Mouse (Mus musculus): ENCODE data around the gene Lmo7. TPM values are rescaled to one million over a fixed set of nuclear protein-coding genes. Genes with fewer than 3 reads are reported as not detected.

Lmo7 gene
- polyA plus RNA-seq (2012; rRNA removed), result 142 and 193 TPM in 2 replicates

DNA sequence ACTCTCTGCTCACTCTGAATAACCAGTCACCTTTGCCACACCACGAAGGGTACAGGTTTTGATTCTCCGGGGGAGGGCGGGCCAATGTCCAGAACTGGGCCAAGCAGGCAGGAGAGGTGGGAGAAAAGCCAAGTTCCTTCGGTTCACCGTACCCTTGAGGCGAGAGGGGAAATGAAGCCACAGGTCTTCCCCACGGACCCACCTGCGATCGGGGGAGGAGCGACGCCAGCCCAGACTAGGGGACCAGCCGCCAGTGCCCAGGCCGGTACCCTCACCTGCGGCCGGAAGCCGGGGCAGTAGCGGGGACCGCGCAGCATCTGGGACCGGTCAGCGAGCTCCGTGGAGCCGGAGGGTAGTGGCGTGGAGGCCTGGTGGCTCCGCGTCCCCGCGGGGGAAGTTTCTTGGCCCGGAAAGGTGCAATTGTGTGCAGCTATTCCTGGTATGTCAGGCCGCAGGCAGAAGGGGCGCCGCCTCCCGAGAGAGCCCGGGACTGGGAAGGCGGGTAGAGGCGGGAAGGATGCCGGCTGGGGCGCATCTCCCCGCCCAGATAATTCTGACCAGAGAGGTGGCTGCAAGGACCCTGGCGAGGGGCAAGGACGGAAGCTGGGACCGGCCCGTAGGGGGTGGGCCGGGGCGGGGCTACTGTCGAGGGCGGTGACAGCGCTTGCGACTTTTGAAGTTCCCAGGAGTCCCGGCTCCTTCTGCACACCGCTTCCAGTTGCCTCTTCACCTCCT is at the start of gene Lmo7, which contains the start of gene Gm9922:
Lmo7 (plus strand) TSS at position 721 of the 735 bp plus-strand sequence.
Gm9922 (minus strand) TSS at position 578 of the 735 bp plus-strand sequence.
- under 1% methylated on average over 51 of the region's 51 CpGs for WGBS
- peak within 1 kb of the TSS; percentile 61 for H3K4me3 ChIP-seq (replicated peaks; ENCODE audit: extremely low read depth, low read depth, low read length)
- no peak for TF ChIP-seq POLR2A (IDR thresholded peaks at IDR 0.05; ENCODE audit: borderline replicate concordance, extremely low read depth, low read depth, low read length)
- TF ChIP-seq CTCF (IDR thresholded peaks at IDR 0.05; ENCODE audit: insufficient read depth, low read length), result no peak
- H3K4me1 ChIP-seq (ENCODE audit: control insufficient read depth, insufficient read depth, low read length), result 0 out of 2 replicates have a peak, but pooled peaks cover 2% of the 10 kb centered on the region
- DNase-seq, result peak; percentile 64

DNA sequence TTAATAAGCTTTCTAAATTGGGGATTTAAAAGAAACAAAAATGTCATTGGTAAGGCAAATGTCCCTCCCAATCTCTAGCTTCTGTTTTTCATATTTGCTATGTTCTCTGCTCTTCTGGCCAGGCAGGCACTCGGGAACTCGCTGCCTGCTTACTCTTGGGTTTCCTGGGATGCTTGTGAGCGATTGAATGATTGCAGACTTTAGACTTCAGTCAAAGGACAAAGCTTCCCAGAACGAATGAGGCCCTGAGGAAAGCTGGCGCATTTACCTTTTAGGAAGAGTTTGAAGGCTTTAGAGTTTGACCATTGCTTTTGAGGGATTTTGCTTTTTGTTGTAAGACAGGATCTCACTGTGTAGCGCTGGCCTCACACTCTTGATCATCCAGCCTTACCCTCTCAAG is 42.1 kb upstream of the Lmo7 start:
- Histone ChIP-seq H3K4me1 (ENCODE audit: control insufficient read depth, insufficient read depth, low read length) (no peaks in the 10 kb centered on the region), H3K4me3 (replicated peaks; ENCODE audit: extremely low read depth, low read depth, low read length) (no peak overlapping the region)
- WGBS, result 93% methylated on average over 6 of the region's 6 CpGs
- TF ChIP-seq POLR2A (IDR thresholded peaks at IDR 0.05; ENCODE audit: borderline replicate concordance, extremely low read depth, low read depth, low read length) (no peak), CTCF (IDR thresholded peaks at IDR 0.05; ENCODE audit: insufficient read depth, low read length) (no peak)
- no peak for DNase-seq

- Histone ChIP-seq H3K4me3 (replicated peaks; ENCODE audit: extremely low read depth, low read depth, low read length) (no peak overlapping the region), H3K4me1 (ENCODE audit: control insufficient read depth, insufficient read depth, low read length) (no peaks in the 10 kb centered on the region)
- no peak for DNase-seq
- no peak for TF ChIP-seq CTCF (IDR thresholded peaks at IDR 0.05; ENCODE audit: insufficient read depth, low read length)
- TF ChIP-seq POLR2A (IDR thresholded peaks at IDR 0.05; ENCODE audit: borderline replicate concordance, extremely low read depth, low read depth, low read length), result no peak
- 86% methylated on average over 2 of the region's 2 CpGs for WGBS
Measured at GRCm38 (mm10) chr14:101688406-101688805, 41.4 kb upstream of the Lmo7 start.

GRCm38 (mm10) chr14:101704479-101704878 is 25.3 kb upstream of the Lmo7 start:
- H3K4me1 ChIP-seq (ENCODE audit: control insufficient read depth, insufficient read depth, low read length), result no peaks in the 10 kb centered on the region
- WGBS, result 61% methylated on average over 4 of the region's 4 CpGs
- no peak for DNase-seq
- no peak for TF ChIP-seq POLR2A (IDR thresholded peaks at IDR 0.05; ENCODE audit: borderline replicate concordance, extremely low read depth, low read depth, low read length)
- no peak for TF ChIP-seq CTCF (IDR thresholded peaks at IDR 0.05; ENCODE audit: insufficient read depth, low read length)
- no peak overlapping the region for H3K4me3 ChIP-seq (replicated peaks; ENCODE audit: extremely low read depth, low read depth, low read length)

GRCm38 (mm10) chr14:101707088-101707487 is 22.7 kb upstream of the Lmo7 start:
- H3K4me3 ChIP-seq (replicated peaks; ENCODE audit: extremely low read depth, low read depth, low read length), result no peak overlapping the region
- H3K4me1 ChIP-seq (ENCODE audit: control insufficient read depth, insufficient read depth, low read length), result no peaks in the 10 kb centered on the region
- DNase-seq, result no peak
- WGBS, result 76% methylated on average over 5 of the region's 5 CpGs
- TF ChIP-seq CTCF (IDR thresholded peaks at IDR 0.05; ENCODE audit: insufficient read depth, low read length), result no peak
- TF ChIP-seq POLR2A (IDR thresholded peaks at IDR 0.05; ENCODE audit: borderline replicate concordance, extremely low read depth, low read depth, low read length), result no peak

- Histone ChIP-seq H3K4me1 (ENCODE audit: control insufficient read depth, insufficient read depth, low read length) (no peaks in the 10 kb centered on the region), H3K4me3 (replicated peaks; ENCODE audit: extremely low read depth, low read depth, low read length) (no peak overlapping the region)
- WGBS, result 86% methylated on average over 2 of the region's 2 CpGs
- TF ChIP-seq CTCF (IDR thresholded peaks at IDR 0.05; ENCODE audit: insufficient read depth, low read length) (no peak), POLR2A (IDR thresholded peaks at IDR 0.05; ENCODE audit: borderline replicate concordance, extremely low read depth, low read depth, low read length) (no peak)
- no peak for DNase-seq
Measured at GRCm38 (mm10) chr14:101714414-101714813, 15.3 kb upstream of the Lmo7 start.

DNA sequence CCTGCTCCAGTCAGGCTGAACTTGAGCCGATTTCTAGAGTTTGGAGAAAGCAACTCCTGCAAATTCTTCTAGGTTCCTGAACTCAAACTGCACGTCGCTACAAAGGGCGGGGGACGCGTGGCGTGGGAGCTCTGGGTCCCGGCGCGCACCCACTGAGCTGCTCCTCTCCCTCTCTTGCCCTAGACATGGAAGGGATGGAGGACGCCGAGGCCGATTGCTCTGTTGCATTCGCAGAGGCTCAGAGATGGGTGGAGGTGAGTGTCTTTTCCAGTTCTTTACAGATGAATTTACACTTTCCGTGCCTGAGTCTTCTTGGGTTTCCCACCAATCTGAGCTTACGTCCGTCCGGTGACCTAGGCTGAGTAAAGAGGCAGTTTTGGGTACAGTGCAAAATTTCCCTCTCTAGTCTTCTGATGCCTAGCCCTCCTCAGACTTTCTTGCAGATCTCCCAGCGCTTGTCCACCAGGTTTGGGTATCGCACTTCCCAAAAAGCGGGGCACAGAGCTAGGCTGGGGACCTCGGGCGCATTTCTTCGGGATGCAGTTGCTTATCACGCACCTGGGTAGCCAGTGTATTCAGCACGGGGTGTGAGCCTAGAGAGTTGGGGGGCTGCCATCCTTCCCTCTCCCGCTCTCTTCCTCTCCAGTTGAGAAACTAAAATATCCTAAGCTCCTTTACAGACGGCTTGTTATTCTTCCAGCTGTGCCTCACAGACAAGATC is 375 bp downstream of the Lmo7 start:
- peak; percentile 3 for DNase-seq
- TF ChIP-seq POLR2A (IDR thresholded peaks at IDR 0.05; ENCODE audit: borderline replicate concordance, extremely low read depth, low read depth, low read length) (no peak), CTCF (IDR thresholded peaks at IDR 0.05; ENCODE audit: insufficient read depth, low read length) (no peak)
- WGBS, result 3% methylated on average over 28 of the region's 28 CpGs
- Histone ChIP-seq H3K4me1 (ENCODE audit: control insufficient read depth, insufficient read depth, low read length) (0 out of 2 replicates have a peak, but pooled peaks cover 2% of the 10 kb centered on the region), H3K4me3 (replicated peaks; ENCODE audit: extremely low read depth, low read depth, low read length) (peak overlapping the region; percentile 61)

- no peak overlapping the region for H3K4me3 ChIP-seq (replicated peaks; ENCODE audit: extremely low read depth, low read depth, low read length)
- WGBS, result 29% methylated on average over 10 of the region's 10 CpGs
- H3K4me1 ChIP-seq (ENCODE audit: control insufficient read depth, insufficient read depth, low read length), result 0 out of 2 replicates have a peak, but pooled peaks cover 2% of the 10 kb centered on the region
- DNase-seq, result no peak
- TF ChIP-seq CTCF (IDR thresholded peaks at IDR 0.05; ENCODE audit: insufficient read depth, low read length) (no peak), POLR2A (IDR thresholded peaks at IDR 0.05; ENCODE audit: borderline replicate concordance, extremely low read depth, low read depth, low read length) (no peak)
Measured at GRCm38 (mm10) chr14:101733542-101734303, 4.0 kb downstream of the Lmo7 start.

DNA sequence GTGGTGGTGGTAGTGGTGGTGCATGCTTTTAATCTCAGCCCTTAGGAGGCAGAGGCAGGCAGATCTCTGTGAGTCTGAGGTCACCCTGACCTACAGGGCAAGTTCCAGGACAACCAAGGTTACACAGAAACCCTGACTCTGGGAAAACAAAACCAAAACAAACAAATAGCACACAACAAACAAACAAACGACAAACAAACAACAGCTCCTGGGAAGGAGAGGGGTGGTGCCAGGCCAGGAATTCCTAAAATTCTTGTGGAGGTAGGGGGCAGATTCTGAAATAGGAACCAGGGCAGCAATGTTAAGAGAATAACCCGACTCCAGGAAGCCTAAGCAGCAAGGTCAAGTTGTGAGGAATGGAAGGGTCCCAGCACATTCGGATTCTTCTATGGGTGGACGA is 7.7 kb downstream of the Lmo7 start:
- no peak for DNase-seq
- H3K4me1 ChIP-seq (ENCODE audit: control insufficient read depth, insufficient read depth, low read length), result no peaks in the 10 kb centered on the region
- TF ChIP-seq POLR2A (IDR thresholded peaks at IDR 0.05; ENCODE audit: borderline replicate concordance, extremely low read depth, low read depth, low read length) (no peak), CTCF (IDR thresholded peaks at IDR 0.05; ENCODE audit: insufficient read depth, low read length) (no peak)
- 82% methylated on average over 4 of the region's 4 CpGs for WGBS
- no peak overlapping the region for H3K4me3 ChIP-seq (replicated peaks; ENCODE audit: extremely low read depth, low read depth, low read length)
